Mouse (Mus musculus) intestine, postnatal 0 days (tissue): ENCODE results near the gene Cyren. TPM values are rescaled to one million over a fixed set of nuclear protein-coding genes. Genes with fewer than 3 reads are reported as not detected.

Experiments used
- ATAC-seq: fragments of 200-750 bp; cut with Nextera tagmentation; 2 replicates; pipeline ENCODE4 v1.8.0; 2017; ENCODE audit warnings: mild to moderate bottlenecking, moderate TSS enrichment, moderate library complexity
- H3K27ac ChIP-seq: fragments of 300-500 bp; sonication (generic); 2 replicates; pipeline ENCODE4 v1.5.1; 2014; ENCODE audit warnings: mild to moderate bottlenecking, low read depth, low read length, moderate library complexity
- H3K27me3 ChIP-seq: fragments of 300-500 bp; sonication (generic); replicated peaks from 2 replicates; pipeline ENCODE4 v1.6.1; 2014; ENCODE audit warnings: low read length, mixed read lengths; ENCODE audit not compliant: control insufficient read depth, insufficient read depth
- H3K36me3 ChIP-seq: fragments of 300-500 bp; sonication (generic); 2 replicates; pipeline ENCODE4 v1.6.1; 2014; ENCODE audit warnings: mild to moderate bottlenecking, moderate library complexity; ENCODE audit not compliant: control insufficient read depth, insufficient read depth
- H3K4me1 ChIP-seq: fragments of 300-500 bp; sonication (generic); replicated peaks from 2 replicates; pipeline ENCODE4 v1.6.1; 2014; ENCODE audit warnings: antibody characterized with exemption, low read length, mixed read lengths; ENCODE audit not compliant: control insufficient read depth, insufficient read depth
- H3K4me2 ChIP-seq: fragments of 300-500 bp; sonication (generic); replicated peaks from 2 replicates; pipeline ENCODE4 v1.6.1; 2014; ENCODE audit warnings: low read depth, mild to moderate bottlenecking, moderate library complexity
- H3K4me3 ChIP-seq: fragments of 300-500 bp; sonication (generic); 2 replicates; pipeline ENCODE4 v1.5.1; 2014; ENCODE audit warnings: low read depth, low read length
- H3K9ac ChIP-seq: fragments of 300-500 bp; sonication (generic); 2 replicates; pipeline ENCODE4 v1.6.1; 2014; ENCODE audit warnings: mild to moderate bottlenecking, low read depth, low read length
- H3K9me3 ChIP-seq: fragments of 300-500 bp; sonication (generic); 2 replicates; pipeline ENCODE4 v1.6.1; 2016; ENCODE audit warnings: mixed run types; ENCODE audit not compliant: control insufficient read depth
- CTCF ChIP-seq: sonication (generic); IDR thresholded peaks from 2 replicates; pipeline ENCODE4 v1.5.1; 2016; ENCODE audit warnings: low read depth, mild to moderate bottlenecking, control low read depth, antibody characterized with exemption, moderate library complexity
- WGBS: fragments of 180-500 bp; shearing (Covaris S2); extraction: QIAGEN DNeasy Blood & Tissue Kit; methylation state at CpG from one replicate; pipeline ENCODE4 v1.1.7; 2014; 5-methylcytosine and 5-hydroxymethylcytosine counted together
- polyA plus RNA-seq: library from polyadenylated mRNA; unstranded; fragments of >200 nt; fragmentation: Nextera tagmentation; extraction: Ambion mirVana; gene quantifications from 2 replicates; pipeline ENCODE4 v1.2.1, GENCODE M21; 2015

The Cyren gene
- polyA plus RNA-seq, 1 experiment from 2014 or later: 6.2 TPM

DNA sequence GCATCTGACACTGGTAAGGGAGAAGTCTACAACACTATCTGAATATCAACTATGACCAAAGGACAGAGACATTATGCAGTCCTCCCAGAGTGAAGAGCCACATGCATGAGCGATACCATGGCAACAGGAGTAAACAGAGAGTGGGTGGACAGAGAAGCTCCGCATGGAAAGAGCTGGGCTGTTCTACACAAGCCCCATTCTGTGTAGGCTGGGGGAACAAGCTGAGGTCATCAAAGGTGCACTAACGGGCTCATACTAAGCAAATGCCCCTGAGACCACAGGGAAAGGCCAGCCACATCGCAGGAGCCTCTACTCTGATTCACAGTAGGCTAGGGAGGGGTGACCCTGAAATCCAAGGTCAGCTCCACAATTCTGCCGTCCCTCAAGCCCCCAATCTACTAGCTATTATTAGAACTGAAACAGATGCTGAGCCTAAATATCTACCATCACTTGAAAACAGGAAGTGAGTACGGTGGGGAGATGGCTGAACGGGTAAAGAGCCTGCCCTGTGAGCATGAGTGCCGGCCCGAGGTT, 24.1 kb upstream of the Cyren start:
- no peak overlapping the region for H3K4me2 ChIP-seq
- no peak for ATAC-seq
- no peak overlapping the region for H3K4me3 ChIP-seq
- H3K27ac ChIP-seq: no peak overlapping the region
- peaks cover 47% of the 10 kb centered on the region; the same call in 1 of the 2 replicates for H3K36me3 ChIP-seq
- TF ChIP-seq CTCF: no peak
- no peak overlapping the region for H3K9ac ChIP-seq
- no peaks in the 10 kb centered on the region for H3K9me3 ChIP-seq
- WGBS: 69% methylated on average over 9 of the region's 9 CpGs
- H3K4me1 ChIP-seq: no peaks in the 10 kb centered on the region
- H3K27me3 ChIP-seq: no peaks in the 10 kb centered on the region

DNA sequence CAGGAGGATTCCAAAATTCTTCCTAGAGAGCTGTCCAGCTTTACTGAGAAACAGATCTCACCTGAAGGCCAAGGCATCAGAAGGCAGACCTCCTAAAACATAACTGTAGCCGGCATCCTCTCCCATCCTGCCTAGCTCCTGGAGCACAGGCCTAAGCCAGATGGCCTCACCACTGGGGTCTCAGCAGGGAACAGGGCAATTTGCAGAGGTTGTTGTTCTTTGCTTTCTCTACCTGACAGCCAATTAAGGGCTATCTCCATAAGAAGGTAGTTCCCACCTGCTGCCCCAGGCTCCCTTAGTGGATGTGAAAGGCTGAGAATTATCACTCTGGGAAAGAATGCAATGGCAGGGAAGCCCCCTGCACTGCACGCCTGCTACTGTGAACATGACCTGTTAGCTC, 23.1 kb upstream of the Cyren start:
- H3K27me3 ChIP-seq: no peaks in the 10 kb centered on the region
- no peaks in the 10 kb centered on the region for H3K9me3 ChIP-seq
- no peak overlapping the region for H3K27ac ChIP-seq
- ATAC-seq: no peak
- no peak for TF ChIP-seq CTCF
- peaks cover 51% of the 10 kb centered on the region for H3K36me3 ChIP-seq
- H3K4me2 ChIP-seq: no peak overlapping the region
- no peak overlapping the region for H3K9ac ChIP-seq
- 86% methylated on average over 2 of the region's 2 CpGs for WGBS
- H3K4me1 ChIP-seq: no peaks in the 10 kb centered on the region
- H3K4me3 ChIP-seq: no peak overlapping the region

DNA sequence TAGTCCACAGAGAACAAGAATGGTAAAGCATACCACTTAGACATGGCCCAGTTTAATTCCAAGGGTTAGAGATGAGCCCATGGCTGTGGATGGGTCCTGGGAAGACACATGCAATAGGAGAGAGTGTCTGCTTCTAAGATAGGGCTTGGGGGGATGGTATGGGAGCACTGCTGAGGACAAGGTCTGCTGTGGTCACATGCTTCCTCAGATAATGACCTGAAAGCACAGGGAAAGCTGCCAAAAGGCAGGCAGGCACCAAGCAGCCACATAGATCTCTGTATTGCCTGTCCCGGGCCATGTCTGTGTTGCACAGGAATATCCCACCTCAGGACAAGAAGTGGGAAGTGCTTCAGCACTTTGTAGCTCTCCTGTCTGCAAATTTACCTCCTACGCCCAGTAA, 21.3 kb upstream of the Cyren start:
- Histone ChIP-seq H3K9me3 (no peaks in the 10 kb centered on the region), H3K4me1 (no peaks in the 10 kb centered on the region), H3K4me3 (no peak overlapping the region), H3K4me2 (no peak overlapping the region), H3K36me3 (peaks cover 55% of the 10 kb centered on the region), H3K27ac (no peak overlapping the region), H3K27me3 (no peaks in the 10 kb centered on the region), H3K9ac (no peak overlapping the region)
- 74% methylated on average over 2 of the region's 2 CpGs for WGBS
- peak; percentile 31; the same call in 1 of the 2 replicates for ATAC-seq
- no peak for TF ChIP-seq CTCF

DNA sequence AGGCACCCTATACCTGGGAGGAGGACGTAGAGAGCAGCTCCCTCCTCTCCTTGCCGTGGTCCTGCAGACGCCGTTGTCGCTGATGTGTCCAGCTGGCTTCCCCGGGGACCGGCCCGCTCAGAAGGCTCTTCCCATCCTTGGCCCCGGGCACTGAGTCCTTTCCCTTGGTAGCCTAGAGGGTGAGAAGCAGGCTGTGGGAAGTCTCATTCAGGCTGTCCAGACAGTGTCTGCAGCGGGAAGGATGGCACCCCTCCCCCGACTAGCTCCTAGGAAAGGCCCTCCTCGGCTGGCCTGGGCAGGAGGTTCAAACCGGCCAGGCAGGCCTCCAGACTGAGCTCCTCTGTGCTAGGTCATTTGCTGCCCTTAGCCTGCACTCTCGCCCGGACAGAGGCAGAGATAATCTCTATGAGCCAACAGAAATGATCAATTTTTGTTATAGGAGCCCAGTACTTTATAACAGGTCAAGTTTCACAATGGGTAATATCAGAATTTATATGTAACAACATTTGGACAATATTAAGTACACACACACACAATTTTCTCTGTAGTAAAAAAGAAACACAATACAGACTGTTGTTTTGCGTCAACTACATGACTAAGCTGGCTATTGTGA, 18.4 kb upstream of the Cyren start:
- no peaks in the 10 kb centered on the region for H3K27me3 ChIP-seq
- WGBS: 67% methylated on average over 16 of the region's 16 CpGs
- H3K9me3 ChIP-seq: no peaks in the 10 kb centered on the region
- H3K4me1 ChIP-seq: no peaks in the 10 kb centered on the region
- no peak for TF ChIP-seq CTCF
- H3K4me2 ChIP-seq: no peak overlapping the region
- peaks cover 60% of the 10 kb centered on the region for H3K36me3 ChIP-seq
- ATAC-seq: no peak
- H3K4me3 ChIP-seq: no peak overlapping the region
- H3K27ac ChIP-seq: no peak overlapping the region
- no peak overlapping the region for H3K9ac ChIP-seq

GRCm38 (mm10) chr6:34895569-34895968, 17.7 kb upstream of the Cyren start:
- no peak for ATAC-seq
- H3K4me3 ChIP-seq: no peak overlapping the region
- H3K27ac ChIP-seq: no peak overlapping the region
- WGBS: 90% methylated on average over 7 of the region's 7 CpGs
- no peaks in the 10 kb centered on the region for H3K4me1 ChIP-seq
- no peaks in the 10 kb centered on the region for H3K27me3 ChIP-seq
- no peak for TF ChIP-seq CTCF
- H3K9ac ChIP-seq: no peak overlapping the region
- peaks cover 56% of the 10 kb centered on the region for H3K36me3 ChIP-seq
- no peak overlapping the region for H3K4me2 ChIP-seq
- no peaks in the 10 kb centered on the region for H3K9me3 ChIP-seq

DNA sequence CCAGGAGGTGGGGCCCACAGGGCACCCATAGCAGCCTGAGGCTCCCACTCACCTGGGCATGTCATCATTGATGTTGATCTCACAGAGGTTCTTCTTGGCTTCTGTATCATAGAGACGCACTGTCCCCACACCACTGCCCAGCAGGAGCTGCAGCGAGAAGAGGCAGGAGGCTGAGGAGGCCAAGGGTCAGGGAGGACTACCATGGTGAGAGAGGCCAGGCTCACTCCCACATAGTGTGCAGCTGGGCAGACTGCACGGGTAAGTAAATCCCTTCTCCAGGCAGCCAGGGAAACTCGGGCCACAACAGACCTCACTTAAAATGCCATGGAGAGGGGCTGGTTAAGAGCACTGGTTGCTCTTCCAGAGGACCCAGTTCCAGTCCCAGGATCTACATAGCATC, 11.3 kb upstream of the Cyren start:
- no peak for TF ChIP-seq CTCF
- Histone ChIP-seq H3K27me3 (no peaks in the 10 kb centered on the region), H3K4me3 (no peak overlapping the region), H3K9ac (no peak overlapping the region), H3K4me1 (no peaks in the 10 kb centered on the region), H3K27ac (peak overlapping the region; percentile 62; the same call in 1 of the 2 replicates), H3K9me3 (no peaks in the 10 kb centered on the region), H3K36me3 (peaks cover 25% of the 10 kb centered on the region; the same call in 1 of the 2 replicates), H3K4me2 (0 out of 2 replicates have a peak overlapping the region, but pooled peaks have one; percentile 9)
- WGBS: 53% methylated on average over 4 of the region's 4 CpGs
- ATAC-seq: peak; percentile 22; the same call in 1 of the 2 replicates
